Mouse (Mus musculus) forebrain, embryonic 13.5 days (tissue): ENCODE measurements around the gene Tatdn3. TPM values are rescaled to one million over a fixed set of nuclear protein-coding genes. Genes with fewer than 3 reads are reported as not detected.
A peak's percentile ranks its signal among the peaks of the same experiment; 100 is the strongest.
"Not testable (repeated sequence)": the region's sequence is repeated elsewhere in the genome, so short reads cannot be mapped to it uniquely, and the experiment has no call there.

Experiments
- ATAC-seq: fragments of 200-750 bp; cut with Nextera tagmentation; 2 replicates; pipeline ENCODE4 v1.8.0; 2017
- H3K27ac ChIP-seq: fragments of 300-500 bp; sonication (generic); 2 replicates; pipeline ENCODE4 v1.5.1; 2015; ENCODE audit warnings: inconsistent platforms, mild to moderate bottlenecking, moderate library complexity
- H3K27me3 ChIP-seq: fragments of 300-500 bp; sonication (generic); 2 replicates; pipeline ENCODE4 v1.6.1; 2015; ENCODE audit warnings: mild to moderate bottlenecking, inconsistent platforms
- H3K36me3 ChIP-seq: fragments of 300-500 bp; sonication (generic); 2 replicates; pipeline ENCODE4 v1.6.1; 2015; ENCODE audit warnings: mild to moderate bottlenecking, inconsistent platforms; ENCODE audit not compliant: poor library complexity, severe bottlenecking
- H3K4me1 ChIP-seq: fragments of 300-500 bp; sonication (generic); 2 replicates; pipeline ENCODE4 v1.6.1; 2015; ENCODE audit warnings: inconsistent platforms
- H3K4me2 ChIP-seq: fragments of 300-500 bp; sonication (generic); 2 replicates; pipeline ENCODE4 v1.6.1; 2015; ENCODE audit warnings: inconsistent platforms, mild to moderate bottlenecking, moderate library complexity
- H3K4me3 ChIP-seq: fragments of 300-500 bp; sonication (generic); 2 replicates; pipeline ENCODE4 v1.5.1; 2015; ENCODE audit warnings: mild to moderate bottlenecking, inconsistent platforms
- H3K9ac ChIP-seq: fragments of 300-500 bp; sonication (generic); 2 replicates; pipeline ENCODE4 v1.6.1; 2015; ENCODE audit warnings: mild to moderate bottlenecking, inconsistent platforms
- H3K9me3 ChIP-seq: fragments of 300-500 bp; sonication (generic); replicated peaks from 2 replicates; pipeline ENCODE4 v1.6.1; 2016; ENCODE audit warnings: inconsistent platforms
- WGBS: fragments of 180-500 bp; shearing (Covaris S2); methylation state at CpG from one replicate; pipeline ENCODE4 v1.1.7; 2015; 5-methylcytosine and 5-hydroxymethylcytosine counted together
- polyA plus RNA-seq: library from polyadenylated mRNA; unstranded; fragments of >200 nt; fragmentation: Nextera tagmentation; extraction: Ambion mirVana; gene quantifications from 2 replicates; pipeline ENCODE4 v1.2.1, GENCODE M21; 2015

Tatdn3 gene
- polyA plus RNA-seq, 1 experiment from 2014 or later = 10.5 TPM

DNA sequence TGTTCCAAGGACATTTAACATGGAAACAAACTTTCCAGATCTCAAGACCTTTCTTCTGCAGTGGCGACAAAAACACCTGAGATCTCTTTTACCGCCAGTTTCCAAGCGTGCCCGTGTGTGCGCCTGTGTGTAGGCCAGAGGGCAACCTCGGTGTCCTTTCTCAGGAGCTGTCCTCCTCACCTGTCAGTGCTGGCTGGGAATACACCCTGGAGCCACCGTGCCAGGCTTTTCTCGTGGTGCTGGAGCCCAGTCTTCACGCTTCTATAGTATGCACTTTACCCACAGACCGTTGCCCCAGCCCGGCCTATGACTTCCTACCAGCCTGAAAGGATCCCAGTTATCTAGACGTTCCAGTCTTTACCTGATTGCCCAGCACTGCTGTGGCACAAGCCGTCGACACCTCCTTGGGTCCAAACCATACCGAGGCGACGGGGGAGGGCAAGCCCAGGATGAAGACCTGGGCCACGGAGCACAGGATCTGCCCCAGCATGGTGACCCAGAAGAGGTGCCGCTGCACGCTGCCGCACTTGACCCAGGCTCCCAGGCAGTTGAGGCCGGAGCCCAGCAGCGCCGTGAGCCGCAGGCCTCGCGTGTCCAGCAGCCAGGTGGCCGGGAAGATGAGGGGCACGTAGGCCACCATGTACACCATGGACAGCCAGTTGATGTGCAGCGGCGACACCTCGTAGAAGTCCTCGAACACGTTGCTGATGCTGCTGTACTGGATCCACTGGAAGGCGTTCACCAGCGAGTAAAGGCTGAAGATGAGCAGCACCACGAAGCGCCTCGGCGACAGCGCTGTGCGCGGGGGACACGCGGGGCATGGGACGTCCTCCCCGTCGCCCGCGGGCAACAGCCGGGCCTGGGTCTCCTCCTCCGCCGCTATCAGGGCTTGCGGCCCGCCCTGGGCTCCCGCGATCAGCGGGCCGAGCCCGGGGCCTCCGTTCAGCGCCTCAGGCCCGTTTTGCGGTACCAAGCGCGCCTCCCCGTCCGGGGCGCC, 37.4 kb downstream of the Tatdn3 start:
- Histone ChIP-seq H3K9me3 (no peaks in the 10 kb centered on the region), H3K27me3 (no peaks in the 10 kb centered on the region), H3K9ac (peak overlapping the region; percentile 90), H3K4me3 (peak overlapping the region; percentile 79), H3K4me2 (peak overlapping the region; percentile 99), H3K27ac (peak overlapping the region; percentile 87), H3K4me1 (peaks cover 20% of the 10 kb centered on the region), H3K36me3 (peaks cover 8% of the 10 kb centered on the region; the same call in 1 of the 2 replicates)
- no peak; the same call in none of the 2 replicates for ATAC-seq
- under 1% methylated on average over 68 of the region's 69 CpGs for WGBS

DNA sequence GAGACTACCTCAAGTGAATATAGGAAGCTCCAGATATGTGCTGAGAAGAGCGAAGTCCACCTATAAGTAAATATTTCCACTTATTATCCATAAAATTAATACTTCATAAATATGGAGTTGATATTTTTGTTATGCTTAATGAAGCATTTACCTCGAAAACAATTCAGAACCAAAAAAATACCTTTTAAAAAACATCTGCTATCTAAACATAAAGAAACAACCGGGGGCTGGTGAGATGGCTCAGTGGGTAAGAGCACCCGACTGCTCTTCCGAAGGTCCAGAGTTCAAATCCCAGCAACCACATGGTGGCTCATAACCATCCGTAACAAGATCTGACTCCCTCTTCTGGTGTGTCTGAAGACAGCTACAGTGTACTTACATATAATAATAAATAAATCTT, 38.9 kb downstream of the Tatdn3 start:
- not testable (repeated sequence) for H3K4me3 ChIP-seq, ATAC-seq, H3K9me3 ChIP-seq, H3K9ac ChIP-seq, H3K4me2 ChIP-seq, H3K27ac ChIP-seq, H3K27me3 ChIP-seq
- Histone ChIP-seq H3K4me1 (peaks cover 20% of the 10 kb centered on the region), H3K36me3 (peaks cover 10% of the 10 kb centered on the region)
- 94% methylated on average over 6 of the region's 6 CpGs for WGBS

DNA sequence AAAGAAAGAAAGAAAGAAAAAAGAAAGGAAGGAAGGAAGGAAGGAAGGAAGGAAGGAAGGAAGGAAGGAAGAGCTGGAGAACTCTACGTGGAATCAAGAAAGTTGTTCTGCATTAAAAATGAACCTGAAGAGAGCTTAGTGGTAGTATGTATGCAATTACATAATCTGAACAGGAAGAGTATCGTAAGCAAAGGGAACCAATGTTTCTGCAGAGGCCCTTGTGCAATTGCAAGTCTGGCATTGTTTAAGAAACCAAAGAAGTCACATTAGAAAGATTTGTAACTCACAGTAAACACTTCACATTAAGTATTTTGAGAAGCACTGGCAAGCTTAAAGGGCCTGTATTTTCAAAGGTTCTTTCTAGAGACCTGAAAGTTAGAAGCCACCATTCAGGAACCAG, 39.6 kb downstream of the Tatdn3 start:
- Histone ChIP-seq H3K4me2 (no peak overlapping the region), H3K4me3 (no peak overlapping the region), H3K9ac (no peak overlapping the region), H3K9me3 (no peaks in the 10 kb centered on the region), H3K27ac (no peak overlapping the region), H3K36me3 (peaks cover 10% of the 10 kb centered on the region), H3K27me3 (no peaks in the 10 kb centered on the region), H3K4me1 (peaks cover 20% of the 10 kb centered on the region)
- no peak for ATAC-seq
- WGBS = 97% methylated on average over 2 of the region's 2 CpGs

DNA sequence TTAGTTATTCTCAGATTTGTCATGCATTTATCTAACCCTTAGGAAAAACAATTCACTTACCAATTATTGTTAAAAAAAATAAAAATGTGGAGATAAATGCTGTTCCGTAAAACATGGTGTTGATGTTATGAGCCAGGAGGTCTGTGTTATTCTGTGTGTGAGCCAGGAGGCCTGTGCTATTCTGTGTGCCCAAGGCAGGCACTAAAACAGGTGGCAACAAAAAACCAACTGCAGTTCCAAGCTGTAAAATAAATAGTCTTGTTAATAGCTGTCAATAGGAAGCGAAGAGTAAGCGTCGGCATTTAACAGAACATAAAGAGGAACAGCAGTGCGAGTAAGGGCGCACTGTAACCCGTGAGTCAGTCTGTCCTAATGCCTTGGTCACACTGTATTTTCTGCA, 41.7 kb downstream of the Tatdn3 start:
- no peak overlapping the region; the same call in 1 of the 2 replicates for H3K27ac ChIP-seq
- no peaks in the 10 kb centered on the region for H3K9me3 ChIP-seq
- no peaks in the 10 kb centered on the region for H3K27me3 ChIP-seq
- H3K4me3 ChIP-seq = no peak overlapping the region
- no peak for ATAC-seq
- peaks cover 14% of the 10 kb centered on the region for H3K4me1 ChIP-seq
- H3K4me2 ChIP-seq = no peak overlapping the region
- H3K36me3 ChIP-seq = peaks cover 16% of the 10 kb centered on the region
- WGBS = 82% methylated on average over 7 of the region's 7 CpGs
- H3K9ac ChIP-seq = no peak overlapping the region

DNA sequence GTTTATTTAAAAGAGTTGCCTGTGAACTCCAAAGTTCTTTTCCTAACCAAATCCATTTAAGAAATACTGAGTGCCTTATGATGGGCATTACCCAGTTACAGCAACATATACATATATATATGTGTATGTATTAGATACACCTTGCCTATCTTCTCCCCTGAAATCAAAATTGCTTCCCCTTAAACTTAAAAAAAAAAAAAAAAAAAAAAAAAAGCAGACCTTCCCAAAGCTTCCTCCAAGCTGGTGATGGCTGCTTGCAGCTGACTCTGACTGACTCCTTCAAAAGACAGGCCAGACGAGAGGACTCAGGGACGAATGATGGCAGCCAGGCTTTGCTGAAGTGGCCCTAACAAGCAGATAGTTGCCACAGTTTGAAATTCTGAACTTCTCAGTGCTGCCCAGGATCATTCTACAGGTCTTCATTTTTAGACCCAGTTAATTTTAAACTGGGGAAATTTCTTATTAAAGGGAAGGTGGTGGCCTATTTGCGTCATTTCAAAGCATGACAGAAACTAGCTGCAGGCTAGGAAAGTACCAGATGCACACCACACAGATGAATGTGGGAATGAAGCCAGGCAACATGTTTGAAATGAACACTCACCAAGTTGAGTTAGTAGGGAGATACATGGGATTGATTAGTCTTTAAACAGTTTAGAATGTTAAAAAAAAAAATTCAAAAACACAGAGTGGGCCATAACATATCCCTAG, 42.4 kb downstream of the Tatdn3 start:
- no peak overlapping the region for H3K9ac ChIP-seq
- peaks cover 16% of the 10 kb centered on the region for H3K36me3 ChIP-seq
- 84% methylated on average over 3 of the region's 3 CpGs for WGBS
- no peaks in the 10 kb centered on the region for H3K27me3 ChIP-seq
- H3K9me3 ChIP-seq = no peaks in the 10 kb centered on the region
- peaks cover 11% of the 10 kb centered on the region for H3K4me1 ChIP-seq
- no peak overlapping the region for H3K4me2 ChIP-seq
- no peak overlapping the region for H3K4me3 ChIP-seq
- H3K27ac ChIP-seq = no peak overlapping the region
- ATAC-seq = no peak

DNA sequence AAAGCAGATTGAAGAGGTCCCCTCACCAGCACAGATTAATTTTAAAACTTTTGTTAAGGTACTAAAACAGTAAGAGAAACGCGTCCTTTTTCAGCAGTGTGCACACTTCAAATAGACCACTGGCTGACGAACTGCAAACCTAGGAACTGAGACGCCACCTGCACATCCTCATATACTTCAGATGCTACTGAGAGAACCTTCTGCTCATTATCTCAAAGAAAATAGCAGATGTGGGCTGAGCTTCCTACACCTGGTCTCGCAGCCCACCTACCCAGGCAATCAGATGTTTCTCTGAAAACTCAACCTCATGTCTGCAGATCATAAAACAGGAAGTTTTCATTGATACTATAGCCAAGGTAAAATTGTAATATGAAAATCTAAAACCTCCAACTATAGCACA, 42.9 kb downstream of the Tatdn3 start:
- Histone ChIP-seq H3K27ac (no peak overlapping the region), H3K9me3 (no peaks in the 10 kb centered on the region), H3K4me1 (peaks cover 5% of the 10 kb centered on the region), H3K27me3 (no peaks in the 10 kb centered on the region), H3K9ac (no peak overlapping the region), H3K4me3 (no peak overlapping the region), H3K4me2 (no peak overlapping the region), H3K36me3 (peaks cover 16% of the 10 kb centered on the region)
- ATAC-seq = no peak
- WGBS = 96% methylated on average over 5 of the region's 5 CpGs

DNA sequence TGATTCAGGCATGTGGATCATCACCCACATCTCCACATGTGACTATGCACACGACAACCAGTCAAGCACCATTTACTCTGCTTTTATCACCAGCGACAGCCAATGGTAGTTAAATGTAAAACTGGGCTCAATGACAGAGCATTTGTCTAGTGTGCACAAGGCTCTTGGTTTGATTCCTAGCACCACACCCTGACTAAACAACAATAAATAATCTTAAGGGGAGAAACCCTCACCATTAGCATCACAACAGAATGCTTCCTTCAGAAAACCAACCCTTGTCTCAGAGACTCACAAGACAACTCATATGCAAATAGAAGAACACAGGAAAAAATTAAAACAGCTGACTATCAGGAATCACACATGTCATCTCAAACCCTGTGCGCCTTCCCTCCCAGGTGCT, 48.5 kb downstream of the Tatdn3 start:
- no peaks in the 10 kb centered on the region for H3K9me3 ChIP-seq
- no peak overlapping the region for H3K4me2 ChIP-seq
- H3K4me3 ChIP-seq = no peak overlapping the region
- 96% methylated on average over 3 of the region's 3 CpGs for WGBS
- no peak overlapping the region for H3K27ac ChIP-seq
- H3K4me1 ChIP-seq = no peaks in the 10 kb centered on the region
- H3K9ac ChIP-seq = no peak overlapping the region
- no peak for ATAC-seq
- peaks cover 52% of the 10 kb centered on the region for H3K36me3 ChIP-seq
- H3K27me3 ChIP-seq = no peaks in the 10 kb centered on the region

DNA sequence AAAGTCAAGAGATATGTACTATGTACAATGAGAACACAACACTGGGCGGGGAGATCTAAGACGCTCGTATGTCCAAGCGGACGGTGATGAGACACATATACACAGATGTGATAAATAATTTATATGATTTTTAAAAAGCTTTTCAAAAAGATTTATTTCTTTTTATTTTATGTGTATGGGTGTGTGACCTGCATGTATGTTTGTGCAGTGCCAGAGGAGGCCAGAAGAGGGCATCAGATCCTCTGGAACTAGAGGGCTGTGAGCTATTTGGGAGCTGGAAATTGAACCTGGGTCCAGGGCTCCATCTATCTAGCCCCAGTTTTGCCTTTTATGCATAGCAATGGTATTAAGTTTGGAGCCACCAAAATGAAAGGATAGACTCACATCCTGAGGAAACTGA, 54.0 kb downstream of the Tatdn3 start:
- no peaks in the 10 kb centered on the region for H3K27me3 ChIP-seq
- H3K9ac ChIP-seq = no peak overlapping the region
- H3K27ac ChIP-seq = no peak overlapping the region
- peaks cover 73% of the 10 kb centered on the region for H3K36me3 ChIP-seq
- H3K4me3 ChIP-seq = no peak overlapping the region
- no peak for ATAC-seq
- no peak overlapping the region for H3K4me2 ChIP-seq
- H3K9me3 ChIP-seq = no peaks in the 10 kb centered on the region; the same call in 1 of the 2 replicates
- no peaks in the 10 kb centered on the region for H3K4me1 ChIP-seq
- 95% methylated on average over 5 of the region's 5 CpGs for WGBS

DNA sequence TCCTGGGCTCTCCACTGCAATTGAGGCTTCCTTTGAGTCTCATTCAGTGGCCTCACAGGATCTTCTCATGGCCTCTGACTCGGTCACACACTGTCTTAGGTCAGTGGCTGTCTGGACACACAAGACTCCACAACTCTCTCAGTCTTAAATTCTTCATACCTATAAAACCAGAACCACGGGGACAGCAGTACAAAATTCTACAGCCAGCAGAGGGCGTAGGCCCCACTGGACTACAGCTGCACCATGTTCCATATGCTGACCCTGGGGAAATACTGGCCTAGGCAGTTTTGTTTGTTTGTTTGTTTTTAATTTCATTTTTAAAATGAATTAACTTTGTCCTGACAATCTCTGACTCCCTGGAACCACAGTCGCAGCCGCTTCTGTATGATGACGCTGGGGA, 60.5 kb downstream of the Tatdn3 start:
- no peak for ATAC-seq
- H3K27ac ChIP-seq = no peak overlapping the region
- H3K4me1 ChIP-seq = no peaks in the 10 kb centered on the region
- no peak overlapping the region for H3K4me3 ChIP-seq
- 0 out of 2 replicates have a peak, but pooled peaks cover 6% of the 10 kb centered on the region for H3K9me3 ChIP-seq
- H3K36me3 ChIP-seq = peaks cover 17% of the 10 kb centered on the region
- WGBS = 70% methylated on average over 6 of the region's 6 CpGs
- H3K4me2 ChIP-seq = no peak overlapping the region
- no peaks in the 10 kb centered on the region for H3K27me3 ChIP-seq
- H3K9ac ChIP-seq = no peak overlapping the region

DNA sequence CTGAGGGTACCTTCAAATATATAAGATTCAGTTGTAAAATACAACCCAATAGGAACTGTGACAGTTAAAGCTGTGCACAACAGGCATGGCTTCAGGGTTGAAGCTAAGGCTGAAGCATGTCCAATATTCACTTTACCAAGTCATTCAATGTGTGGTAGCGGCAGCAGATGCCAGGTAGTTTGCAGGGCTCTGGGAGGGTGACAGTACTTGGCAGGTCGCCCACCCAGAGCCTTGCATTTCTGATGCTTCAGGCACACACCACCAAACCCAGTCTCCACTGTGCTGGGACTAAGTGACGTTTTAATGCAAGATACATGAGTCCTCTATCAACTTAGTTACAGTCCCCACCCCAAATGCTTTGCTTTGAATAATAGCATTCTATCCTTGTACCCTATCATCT, 62.0 kb downstream of the Tatdn3 start:
- H3K27ac ChIP-seq = no peak overlapping the region
- 0 out of 2 replicates have a peak, but pooled peaks cover 6% of the 10 kb centered on the region for H3K9me3 ChIP-seq
- peaks cover 14% of the 10 kb centered on the region for H3K36me3 ChIP-seq
- H3K4me3 ChIP-seq = no peak overlapping the region
- ATAC-seq = no peak
- H3K4me2 ChIP-seq = no peak overlapping the region
- H3K9ac ChIP-seq = no peak overlapping the region
- H3K4me1 ChIP-seq = peaks cover 1% of the 10 kb centered on the region
- H3K27me3 ChIP-seq = no peaks in the 10 kb centered on the region
- WGBS = 73% methylated on average over 3 of the region's 3 CpGs

DNA sequence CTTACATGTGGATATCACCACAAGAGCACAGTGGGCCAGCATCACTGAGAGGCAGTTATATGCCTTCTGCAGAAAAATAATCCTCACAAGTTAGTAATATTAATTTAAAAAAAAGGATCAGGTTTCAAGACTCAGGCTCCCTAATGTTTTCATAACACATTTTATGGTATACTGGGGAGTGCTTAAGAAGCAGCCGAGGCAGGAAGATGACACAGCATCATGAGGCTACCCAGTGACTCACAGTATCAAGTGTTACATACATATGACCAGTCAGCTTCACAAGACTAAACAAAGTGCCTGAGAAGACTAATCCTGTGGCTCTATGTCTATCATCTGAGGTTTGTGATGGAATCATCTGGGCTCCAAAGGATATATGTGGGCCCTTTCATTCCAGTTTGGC, 64.7 kb downstream of the Tatdn3 start:
- ATAC-seq = no peak
- no peak overlapping the region for H3K4me3 ChIP-seq
- 86% methylated on average over 1 of the region's 1 CpGs for WGBS
- H3K4me1 ChIP-seq = peaks cover 6% of the 10 kb centered on the region
- no peak overlapping the region for H3K9ac ChIP-seq
- 0 out of 2 replicates have a peak, but pooled peaks cover 6% of the 10 kb centered on the region for H3K9me3 ChIP-seq
- no peak overlapping the region for H3K27ac ChIP-seq
- no peaks in the 10 kb centered on the region for H3K36me3 ChIP-seq
- H3K27me3 ChIP-seq = no peaks in the 10 kb centered on the region
- no peak overlapping the region for H3K4me2 ChIP-seq

DNA sequence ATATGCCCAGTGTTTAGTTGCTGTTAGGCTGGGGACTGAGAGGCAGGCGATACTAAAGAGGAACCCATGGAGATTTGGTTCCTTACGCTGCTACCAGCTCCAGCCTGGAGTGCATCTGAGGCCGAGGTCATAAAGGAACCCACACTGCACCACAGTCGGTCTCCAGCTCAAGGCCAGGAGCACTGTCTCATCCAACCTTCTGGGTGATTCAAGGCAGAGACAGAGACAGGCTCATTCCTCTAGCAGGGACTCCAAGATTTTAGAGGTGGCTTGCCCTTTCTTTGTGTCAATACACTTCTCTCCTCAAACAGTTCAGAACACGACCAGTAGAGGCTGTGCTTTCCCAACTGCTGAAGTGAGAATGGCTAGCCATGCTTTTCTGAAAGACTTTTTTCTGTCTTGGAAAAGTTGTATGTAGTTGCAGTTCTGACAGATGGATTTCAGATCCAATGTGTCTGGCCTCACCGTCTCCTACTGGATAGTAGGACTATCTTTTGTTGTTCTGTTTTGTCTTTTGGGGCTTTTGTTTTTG, 66.3 kb downstream of the Tatdn3 start:
- Histone ChIP-seq H3K4me2 (no peak overlapping the region), H3K27me3 (no peaks in the 10 kb centered on the region), H3K9me3 (0 out of 2 replicates have a peak, but pooled peaks cover 6% of the 10 kb centered on the region), H3K4me3 (no peak overlapping the region), H3K27ac (no peak overlapping the region), H3K9ac (no peak overlapping the region), H3K36me3 (no peaks in the 10 kb centered on the region), H3K4me1 (peaks cover 6% of the 10 kb centered on the region)
- ATAC-seq = no peak
- 79% methylated on average over 6 of the region's 6 CpGs for WGBS
